Mouse (Mus musculus) spleen, adult 2 months (tissue): Measurements from ENCODE around the gene Rbm47. TPM values are rescaled to one million over a fixed set of nuclear protein-coding genes. Genes with fewer than 3 reads are reported as not detected.

ENCODE experiments used
- DNase-seq, 2 experiments: peaks; one replicate each; pipeline versions ENCODE4 v3.0.0 to v3.0.0-alpha.2; 2012 to 2021; ENCODE audit warnings: low spot score in 2 of 2, low read depth in 1 of 2
- H3K27ac ChIP-seq: fragments of 200-500 bp; 2 replicates; pipeline ENCODE4 v1.5.1; 2012; ENCODE audit warnings: low read length, inconsistent platforms; ENCODE audit not compliant: insufficient read depth
- H3K27me3 ChIP-seq: fragments of 200-500 bp; 2 replicates; pipeline ENCODE4 v1.6.1; 2012; ENCODE audit warnings: mild to moderate bottlenecking, moderate library complexity, low read length, inconsistent platforms; ENCODE audit not compliant: control insufficient read depth, insufficient read depth
- H3K36me3 ChIP-seq: fragments of 200-500 bp; 2 replicates; pipeline ENCODE4 v1.6.1; 2012; ENCODE audit warnings: mild to moderate bottlenecking, low read length, inconsistent platforms; ENCODE audit not compliant: control insufficient read depth, insufficient read depth
- H3K4me1 ChIP-seq: fragments of 200-500 bp; 2 replicates; pipeline ENCODE4 v1.6.1; 2011; ENCODE audit warnings: inconsistent platforms; ENCODE audit not compliant: control insufficient read depth, insufficient read depth, insufficient read length
- H3K4me3 ChIP-seq: fragments of 200-500 bp; 2 replicates; pipeline ENCODE4 v1.5.1; 2011; ENCODE audit warnings: mild to moderate bottlenecking, inconsistent platforms; ENCODE audit not compliant: insufficient read depth, insufficient read length; ENCODE audit errors: extremely low read depth
- CTCF ChIP-seq: fragments of 200-500 bp; IDR thresholded peaks from 2 replicates; pipeline ENCODE4 v1.5.1; 2011; ENCODE audit warnings: mild to moderate bottlenecking, inconsistent platforms; ENCODE audit not compliant: insufficient read depth, insufficient read length, insufficient replicate concordance; ENCODE audit errors: extremely low read depth
- POLR2A ChIP-seq: fragments of 200-500 bp; IDR thresholded peaks from 2 replicates; pipeline ENCODE4 v1.6.1; 2011; ENCODE audit warnings: low read depth, low read length, inconsistent platforms
- WGBS: fragments of 180-500 bp; shearing (Covaris S2); methylation state at CpG from one replicate; pipeline ENCODE4 v1.1.7; 2018; 5-methylcytosine and 5-hydroxymethylcytosine counted together
- polyA plus RNA-seq: library from polyadenylated mRNA; depleted of rRNA; stranded (reverse); fragments of >200 nt; gene quantifications from 2 replicates; pipeline ENCODE4 v1.2.3, GENCODE M21; 2012

Rbm47 gene
- polyA plus RNA-seq, 1 experiment = 10.5 TPM

DNA sequence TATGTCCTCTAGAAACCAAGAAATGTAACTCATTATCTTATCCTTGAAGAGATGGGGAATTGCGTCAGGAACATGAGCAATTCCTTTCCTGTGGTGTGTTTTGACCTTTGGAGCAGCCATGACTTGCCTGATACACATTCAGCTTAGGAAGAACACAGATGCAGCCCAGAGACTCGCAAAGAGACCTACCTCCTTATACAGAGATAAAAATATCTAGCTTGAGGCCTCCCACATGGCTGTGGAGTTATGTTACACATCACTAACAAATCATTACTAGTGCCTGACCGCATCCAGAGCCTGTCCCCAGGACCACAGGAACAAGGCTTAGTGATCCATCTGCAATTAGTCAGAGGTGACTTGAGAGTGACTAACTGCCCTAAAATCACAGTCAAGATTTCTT lies 126.6 kb downstream of the Rbm47 start:
- H3K27me3 ChIP-seq = no peaks in the 10 kb centered on the region
- H3K4me3 ChIP-seq = no peak overlapping the region
- H3K27ac ChIP-seq = no peak overlapping the region
- H3K4me1 ChIP-seq = no peaks in the 10 kb centered on the region
- WGBS = 86% methylated on average over 3 of the region's 3 CpGs
- no peak for DNase-seq
- no peaks in the 10 kb centered on the region for H3K36me3 ChIP-seq
- no peak for TF ChIP-seq CTCF
- TF ChIP-seq POLR2A = no peak

GRCm38 (mm10) chr5:66043897-66044296 lies 129.0 kb downstream of the Rbm47 start:
- DNase-seq = no peak
- Histone ChIP-seq H3K27me3 (no peaks in the 10 kb centered on the region), H3K36me3 (no peaks in the 10 kb centered on the region), H3K4me1 (no peaks in the 10 kb centered on the region), H3K4me3 (no peak overlapping the region), H3K27ac (no peak overlapping the region)
- no peak for TF ChIP-seq POLR2A
- TF ChIP-seq CTCF = no peak
- 85% methylated on average over 3 of the region's 3 CpGs for WGBS

DNA sequence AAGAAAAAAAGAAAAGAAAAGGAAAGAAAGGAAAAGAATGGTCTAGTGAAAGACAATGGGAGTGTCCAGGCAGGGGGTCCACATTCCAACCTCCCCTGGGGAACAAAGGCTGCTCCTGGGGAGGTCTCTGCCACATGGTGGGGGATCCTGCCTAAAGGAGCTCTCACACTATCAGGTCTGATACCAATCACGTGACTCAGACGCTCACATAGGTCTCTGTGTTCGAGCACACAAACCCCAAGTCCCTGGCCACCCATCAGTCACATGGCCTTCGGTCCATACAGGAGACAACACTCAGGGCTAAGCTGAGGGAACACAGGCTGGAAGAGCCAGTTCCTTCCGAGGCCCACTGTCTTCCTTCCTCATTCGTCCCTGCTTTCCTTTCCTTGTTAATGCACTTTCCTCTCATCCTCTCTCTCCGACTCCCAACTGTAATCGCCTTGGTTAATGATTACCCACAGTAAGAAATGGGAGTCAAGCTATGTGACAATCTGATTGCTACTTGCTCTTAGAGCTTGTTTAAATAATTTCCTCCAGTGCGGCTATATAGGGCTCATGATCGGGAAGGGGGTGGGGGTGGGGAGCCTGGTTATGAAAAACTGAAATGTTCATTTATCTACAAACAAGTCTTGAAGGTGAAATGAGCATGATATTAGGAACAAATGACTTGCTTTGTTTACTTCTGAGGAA lies 130.1 kb downstream of the Rbm47 start:
- Histone ChIP-seq H3K36me3 (no peaks in the 10 kb centered on the region), H3K27ac (no peak overlapping the region), H3K27me3 (no peaks in the 10 kb centered on the region), H3K4me3 (no peak overlapping the region), H3K4me1 (no peaks in the 10 kb centered on the region)
- TF ChIP-seq CTCF = no peak
- no peak for TF ChIP-seq POLR2A
- no peak for DNase-seq
- 92% methylated on average over 10 of the region's 10 CpGs for WGBS

- H3K36me3 ChIP-seq = no peaks in the 10 kb centered on the region
- WGBS = 93% methylated on average over 7 of the region's 7 CpGs
Measured at GRCm38 (mm10) chr5:66040744-66041279, 132.1 kb downstream of the Rbm47 start.

DNA sequence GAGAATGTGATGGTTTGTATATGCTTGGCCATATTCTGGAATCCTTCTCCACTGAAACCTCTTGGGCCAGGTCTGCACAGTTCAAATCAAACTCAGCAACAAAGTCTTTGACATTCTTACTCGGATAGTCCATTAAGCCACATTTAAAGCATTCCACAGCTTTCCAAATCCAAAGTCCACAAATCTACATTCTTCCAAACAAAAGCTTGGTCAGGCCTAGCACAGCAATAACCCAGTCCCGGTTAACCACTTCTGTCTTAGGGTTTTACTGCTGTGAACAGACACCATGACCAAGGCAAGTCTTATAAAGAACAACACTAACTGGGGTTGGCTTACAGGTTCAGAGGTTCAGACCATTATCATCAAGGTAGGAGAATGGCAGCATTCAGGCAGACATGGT lies 133.1 kb downstream of the Rbm47 start:
- Histone ChIP-seq H3K27me3 (no peaks in the 10 kb centered on the region), H3K4me3 (no peak overlapping the region), H3K27ac (no peak overlapping the region), H3K36me3 (no peaks in the 10 kb centered on the region), H3K4me1 (no peaks in the 10 kb centered on the region)
- no peak for DNase-seq
- TF ChIP-seq POLR2A (no peak), CTCF (no peak)
- 94% methylated on average over 2 of the region's 2 CpGs for WGBS

More at GRCm38 (mm10) chr5:66040744-66041279, 132.1 kb downstream of the Rbm47 start:
- Histone ChIP-seq H3K27ac (no peak overlapping the region), H3K27me3 (no peaks in the 10 kb centered on the region), H3K4me3 (no peak overlapping the region), H3K4me1 (no peaks in the 10 kb centered on the region)
- TF ChIP-seq CTCF = no peak
- no peak for TF ChIP-seq POLR2A
- no peak for DNase-seq

- no peak for DNase-seq
- WGBS = 91% methylated on average over 6 of the region's 6 CpGs
- Histone ChIP-seq H3K4me3 (no peak overlapping the region), H3K27ac (no peak overlapping the region), H3K36me3 (no peaks in the 10 kb centered on the region), H3K4me1 (no peaks in the 10 kb centered on the region), H3K27me3 (no peaks in the 10 kb centered on the region)
- TF ChIP-seq POLR2A = no peak
- TF ChIP-seq CTCF = no peak
Measured at GRCm38 (mm10) chr5:66037066-66037465, 135.9 kb downstream of the Rbm47 start.

- H3K27me3 ChIP-seq = no peaks in the 10 kb centered on the region
- no peaks in the 10 kb centered on the region for H3K36me3 ChIP-seq
- no peak for DNase-seq
- no peaks in the 10 kb centered on the region for H3K4me1 ChIP-seq
- no peak for TF ChIP-seq CTCF
- no peak for TF ChIP-seq POLR2A
- 82% methylated on average over 7 of the region's 7 CpGs for WGBS
- H3K4me3 ChIP-seq = no peak overlapping the region
- no peak overlapping the region for H3K27ac ChIP-seq
Measured at GRCm38 (mm10) chr5:66036440-66037054, 136.4 kb downstream of the Rbm47 start.
